Comparison of ENCODE assay signal across 14 mouse cellular contexts in genomic region chr3:42467125-42467524, GRCm38 (mm10).
"Had no signal": no experiment of that assay in that cellular context is flagged by ENCODE, and none has a peak within 500 bp of the region (broad histone marks: within the 10 kb centered on the region; RNA-seq: fewer than 3 reads in every experiment).

No protein-coding gene starts in this region.

- DNase-seq: right cerebral cortex, adult 18-20 months; right cerebral cortex, postnatal 14 days; right cerebral cortex, postnatal 25 days; right cerebral cortex, postnatal 4 days; spleen, adult 18-20 months; thymus, adult 18-20 months; thymus, adult 2 months; thymus, postnatal 14 days; thymus, postnatal 25 days; thymus, postnatal 36 days; thymus, postnatal 4 days had no signal

- H3K4me2 ChIP-seq: neural tube, embryonic 15.5 days; stomach, embryonic 15.5 days had no signal

- H3K27ac ChIP-seq: neural tube, embryonic 15.5 days; stomach, embryonic 15.5 days; stomach, postnatal 0 days had no signal

- H3K4me1 ChIP-seq: neural tube, embryonic 15.5 days; stomach, embryonic 15.5 days had no signal

- H3K9ac ChIP-seq: neural tube, embryonic 15.5 days; stomach, embryonic 15.5 days had no signal

- H3K9me3 ChIP-seq: neural tube, embryonic 15.5 days; stomach, embryonic 15.5 days had no signal

- H3K27me3 ChIP-seq: neural tube, embryonic 15.5 days; stomach, embryonic 15.5 days had no signal

- H3K36me3 ChIP-seq: neural tube, embryonic 15.5 days; stomach, embryonic 15.5 days had no signal

- H3K4me3 ChIP-seq: neural tube, embryonic 15.5 days; stomach, embryonic 15.5 days had no signal
